Mouse (Mus musculus): ENCODE data around the gene Dok5. TPM values are rescaled to one million over a fixed set of nuclear protein-coding genes. Genes with fewer than 3 reads are reported as not detected.

Dok5 gene
- polyA plus RNA-seq, 1 experiment from 2014 or later = 0.78 TPM

- no peaks in the 10 kb centered on the region for H3K36me3 ChIP-seq (ENCODE audit: control insufficient read depth, insufficient read depth, low read length)
Measured at GRCm38 (mm10) chr2:170757228-170757875, 25.7 kb downstream of the Dok5 start.

GRCm38 (mm10) chr2:170758201-170758600, 26.6 kb downstream of the Dok5 start:
- TF ChIP-seq CTCF (IDR thresholded peaks at IDR 0.05; ENCODE audit: low read depth) = no peak
- TF ChIP-seq EP300 (optimal IDR thresholded peaks at IDR 0.05) = no peak
- Histone ChIP-seq H3K4me2 (replicated peaks; ENCODE audit: low read depth) (no peak overlapping the region), H3K9me3 (ENCODE audit: control insufficient read depth, low read length) (no peaks in the 10 kb centered on the region), H3K27ac (replicated peaks) (no peak overlapping the region), H3K27me3 (ENCODE audit: control insufficient read depth, insufficient read depth, low read length) (no peaks in the 10 kb centered on the region), H3K4me3 (ENCODE audit: low read depth, low read length) (no peak overlapping the region), H3K9ac (ENCODE audit: low read length) (no peak overlapping the region), H3K4me1 (replicated peaks; ENCODE audit: control insufficient read depth, insufficient read depth) (no peaks in the 10 kb centered on the region), H3K36me3 (ENCODE audit: control insufficient read depth, insufficient read depth, low read length) (no peaks in the 10 kb centered on the region)
- WGBS = 72% methylated on average over 5 of the region's 5 CpGs
- ATAC-seq (ENCODE audit: low FRiP score, low TSS enrichment) (no peak), DNase-seq (ENCODE audit: low spot score) (no peak)

More at GRCm38 (mm10) chr2:170757228-170757875, 25.7 kb downstream of the Dok5 start:
- 28% methylated on average over 14 of the region's 14 CpGs for WGBS
- Histone ChIP-seq H3K27ac (replicated peaks) (no peak overlapping the region), H3K4me2 (replicated peaks; ENCODE audit: low read depth) (no peak overlapping the region), H3K27me3 (ENCODE audit: control insufficient read depth, insufficient read depth, low read length) (no peaks in the 10 kb centered on the region), H3K9me3 (ENCODE audit: control insufficient read depth, low read length) (no peaks in the 10 kb centered on the region), H3K4me1 (replicated peaks; ENCODE audit: control insufficient read depth, insufficient read depth) (no peaks in the 10 kb centered on the region), H3K4me3 (ENCODE audit: low read depth, low read length) (no peak overlapping the region), H3K9ac (ENCODE audit: low read length) (no peak overlapping the region)
- no peak for ATAC-seq (ENCODE audit: low FRiP score, low TSS enrichment)
- no peak for DNase-seq (ENCODE audit: low spot score)
- TF ChIP-seq EP300 (optimal IDR thresholded peaks at IDR 0.05) = no peak
- no peak for TF ChIP-seq CTCF (IDR thresholded peaks at IDR 0.05; ENCODE audit: low read depth)

- no peak for TF ChIP-seq EP300 (optimal IDR thresholded peaks at IDR 0.05)
- no peak for TF ChIP-seq CTCF (IDR thresholded peaks at IDR 0.05; ENCODE audit: low read depth)
- no peaks in the 10 kb centered on the region for H3K27me3 ChIP-seq (ENCODE audit: control insufficient read depth, insufficient read depth, low read length)
- no peak overlapping the region for H3K9ac ChIP-seq (ENCODE audit: low read length)
- no peak for ATAC-seq (ENCODE audit: low FRiP score, low TSS enrichment)
- H3K9me3 ChIP-seq (ENCODE audit: control insufficient read depth, low read length) = no peaks in the 10 kb centered on the region
- no peak overlapping the region for H3K4me3 ChIP-seq (ENCODE audit: low read depth, low read length)
- no peak overlapping the region for H3K4me2 ChIP-seq (replicated peaks; ENCODE audit: low read depth)
- no peaks in the 10 kb centered on the region for H3K4me1 ChIP-seq (replicated peaks; ENCODE audit: control insufficient read depth, insufficient read depth)
- no peak for DNase-seq (ENCODE audit: low spot score)
- 32% methylated on average over 3 of the region's 3 CpGs for WGBS
- no peaks in the 10 kb centered on the region for H3K36me3 ChIP-seq (ENCODE audit: control insufficient read depth, insufficient read depth, low read length)
- no peak overlapping the region for H3K27ac ChIP-seq (replicated peaks)
Measured at GRCm38 (mm10) chr2:170764704-170765103, 33.1 kb downstream of the Dok5 start.

- TF ChIP-seq CTCF (IDR thresholded peaks at IDR 0.05; ENCODE audit: low read depth) = no peak
- no peak for TF ChIP-seq EP300 (optimal IDR thresholded peaks at IDR 0.05)
- H3K36me3 ChIP-seq (ENCODE audit: control insufficient read depth, insufficient read depth, low read length) = no peaks in the 10 kb centered on the region
- H3K27me3 ChIP-seq (ENCODE audit: control insufficient read depth, insufficient read depth, low read length) = no peaks in the 10 kb centered on the region
- no peak overlapping the region for H3K9ac ChIP-seq (ENCODE audit: low read length)
- ATAC-seq (ENCODE audit: low FRiP score, low TSS enrichment) (no peak), DNase-seq (ENCODE audit: low spot score) (no peak)
- WGBS = 35% methylated on average over 8 of the region's 8 CpGs
- no peak overlapping the region for H3K4me2 ChIP-seq (replicated peaks; ENCODE audit: low read depth)
- H3K27ac ChIP-seq (replicated peaks) = no peak overlapping the region
- no peaks in the 10 kb centered on the region for H3K4me1 ChIP-seq (replicated peaks; ENCODE audit: control insufficient read depth, insufficient read depth)
- no peaks in the 10 kb centered on the region for H3K9me3 ChIP-seq (ENCODE audit: control insufficient read depth, low read length)
- no peak overlapping the region for H3K4me3 ChIP-seq (ENCODE audit: low read depth, low read length)
Measured at GRCm38 (mm10) chr2:170767243-170767642, 35.6 kb downstream of the Dok5 start.

GRCm38 (mm10) chr2:170768699-170769098, 37.1 kb downstream of the Dok5 start:
- no peak for ATAC-seq (ENCODE audit: low FRiP score, low TSS enrichment)
- Histone ChIP-seq H3K36me3 (ENCODE audit: control insufficient read depth, insufficient read depth, low read length) (no peaks in the 10 kb centered on the region), H3K9ac (ENCODE audit: low read length) (no peak overlapping the region), H3K27me3 (ENCODE audit: control insufficient read depth, insufficient read depth, low read length) (no peaks in the 10 kb centered on the region), H3K4me1 (replicated peaks; ENCODE audit: control insufficient read depth, insufficient read depth) (no peaks in the 10 kb centered on the region), H3K9me3 (ENCODE audit: control insufficient read depth, low read length) (no peaks in the 10 kb centered on the region), H3K4me3 (ENCODE audit: low read depth, low read length) (no peak overlapping the region), H3K27ac (replicated peaks) (no peak overlapping the region), H3K4me2 (replicated peaks; ENCODE audit: low read depth) (no peak overlapping the region)
- 78% methylated on average over 6 of the region's 6 CpGs for WGBS
- no peak for DNase-seq (ENCODE audit: low spot score)
- TF ChIP-seq CTCF (IDR thresholded peaks at IDR 0.05; ENCODE audit: low read depth) = no peak
- no peak for TF ChIP-seq EP300 (optimal IDR thresholded peaks at IDR 0.05)

GRCm38 (mm10) chr2:170771555-170771954, 39.9 kb downstream of the Dok5 start:
- Histone ChIP-seq H3K36me3 (ENCODE audit: control insufficient read depth, insufficient read depth, low read length) (no peaks in the 10 kb centered on the region), H3K4me3 (ENCODE audit: low read depth, low read length) (no peak overlapping the region), H3K9me3 (ENCODE audit: control insufficient read depth, low read length) (no peaks in the 10 kb centered on the region), H3K4me1 (replicated peaks; ENCODE audit: control insufficient read depth, insufficient read depth) (no peaks in the 10 kb centered on the region), H3K4me2 (replicated peaks; ENCODE audit: low read depth) (no peak overlapping the region), H3K9ac (ENCODE audit: low read length) (no peak overlapping the region), H3K27ac (replicated peaks) (no peak overlapping the region), H3K27me3 (ENCODE audit: control insufficient read depth, insufficient read depth, low read length) (no peaks in the 10 kb centered on the region)
- DNase-seq (ENCODE audit: low spot score) = no peak
- ATAC-seq (ENCODE audit: low FRiP score, low TSS enrichment) = no peak
- WGBS = 38% methylated on average over 1 of the region's 1 CpGs
- no peak for TF ChIP-seq CTCF (IDR thresholded peaks at IDR 0.05; ENCODE audit: low read depth)
- TF ChIP-seq EP300 (optimal IDR thresholded peaks at IDR 0.05) = no peak
